Mouse (Mus musculus) kidney, adult 18-20 months (tissue): ENCODE measurements at regions not wholly inside any gene's neighbourhood (a gene's known extent, or its start where the extent isn't known, plus 50 kb on each side); places are given as distances from the start of the nearest gene placed in this dataset.
A peak's percentile ranks its signal among the peaks of the same experiment; 100 is the strongest.

Experiments used
- DNase-seq: peaks from one replicate; pipeline ENCODE4 v3.0.0; 2021

DNA sequence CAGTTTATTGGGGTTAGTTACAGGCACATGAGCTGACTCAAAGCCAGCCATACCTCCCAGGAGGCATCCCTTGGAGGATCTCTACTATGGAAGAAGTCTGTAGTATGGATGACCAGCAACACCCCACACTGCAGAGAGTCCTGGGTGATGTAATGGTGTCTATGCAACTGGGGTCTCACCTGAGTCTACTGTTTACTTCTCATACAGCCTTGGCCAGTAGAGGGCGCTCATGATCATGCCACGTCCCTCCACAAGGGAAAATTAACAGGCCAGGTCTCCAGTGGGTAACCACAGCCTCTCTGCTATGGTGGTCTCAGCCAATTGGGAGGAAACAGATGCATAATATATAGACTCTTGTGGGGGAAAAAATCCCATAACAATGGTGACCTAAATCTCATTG, 111.7 kb downstream of the Cdh26 start:
- peak; percentile 47 for DNase-seq

- no peak for DNase-seq
Measured at GRCm38 (mm10) chr2:178544411-178544810, 114.1 kb downstream of the Cdh26 start.

GRCm38 (mm10) chr2:178545601-178546352, 115.4 kb downstream of the Cdh26 start:
- DNase-seq = no peak

DNA sequence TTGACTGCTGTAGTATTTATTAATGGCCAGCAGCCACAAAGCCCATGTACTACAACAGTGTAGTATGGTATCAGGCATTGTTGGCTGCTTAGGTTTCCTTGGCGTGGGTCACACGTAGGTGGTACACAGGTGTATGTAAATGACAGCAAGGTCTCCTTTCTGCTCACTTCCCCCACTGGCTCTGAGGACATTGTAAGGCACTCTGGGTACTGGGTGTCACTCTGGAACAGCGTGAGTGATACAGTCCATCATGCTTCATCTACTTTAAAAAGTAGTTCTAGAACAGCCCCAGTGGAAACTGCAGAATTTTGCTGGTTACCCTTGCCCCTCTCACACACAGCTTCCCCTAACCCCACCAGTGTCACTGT, 116.0 kb downstream of the Cdh26 start:
- DNase-seq = no peak

DNA sequence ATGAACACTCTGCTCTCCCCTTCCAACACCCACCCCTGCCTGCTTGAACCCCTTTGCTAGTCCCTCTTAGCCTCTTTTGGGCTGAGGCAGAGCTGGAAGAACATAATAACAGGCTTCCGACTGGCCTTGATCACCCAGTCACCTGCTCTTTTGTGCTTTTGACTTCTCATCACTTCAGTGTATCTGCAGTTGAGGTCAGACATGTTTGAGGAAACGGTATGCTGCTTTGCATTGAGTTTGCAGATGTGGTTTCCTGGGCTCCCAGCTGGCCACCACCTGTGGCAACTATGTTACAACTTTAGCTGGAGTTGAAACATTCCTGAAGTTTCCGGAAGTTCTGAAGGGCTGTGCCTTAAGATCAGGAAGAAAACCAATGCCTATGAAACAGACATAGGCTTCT, 116.6 kb downstream of the Cdh26 start:
- DNase-seq = no peak

GRCm38 (mm10) chr2:178548937-178549336, 118.6 kb downstream of the Cdh26 start:
- DNase-seq = no peak

GRCm38 (mm10) chr2:178553736-178554135, 123.4 kb downstream of the Cdh26 start:
- no peak for DNase-seq

DNA sequence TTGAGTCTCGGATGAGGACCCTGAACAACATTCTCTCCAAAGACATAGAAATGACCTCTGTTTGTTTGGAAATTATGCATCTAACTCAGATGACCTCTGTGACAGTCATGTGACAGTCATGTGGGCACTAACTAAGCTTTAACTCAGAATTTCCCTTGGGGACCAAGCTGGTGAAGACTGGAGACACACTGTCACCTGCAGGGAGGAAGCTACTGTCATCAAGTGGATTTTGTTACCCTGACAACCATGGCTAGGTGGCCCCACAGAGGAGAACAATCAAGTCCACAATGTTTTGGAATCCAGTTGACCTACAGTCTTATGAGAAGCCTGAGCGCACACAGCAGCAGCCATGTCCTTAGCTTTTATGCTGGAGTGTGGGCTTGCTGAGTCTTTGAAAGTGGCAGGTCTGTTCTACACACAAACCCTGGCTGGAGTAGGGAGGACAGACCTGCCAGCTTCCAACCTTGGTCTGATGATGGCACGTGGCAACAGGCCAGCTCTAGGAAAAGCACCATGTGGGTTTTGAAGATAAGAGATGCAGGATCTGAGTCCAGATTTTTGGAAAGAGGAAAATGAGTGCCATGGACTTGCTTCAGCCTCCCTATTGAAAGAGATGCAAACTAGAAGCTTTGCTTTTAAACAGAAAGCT, 125.5 kb downstream of the Cdh26 start:
- no peak for DNase-seq

DNA sequence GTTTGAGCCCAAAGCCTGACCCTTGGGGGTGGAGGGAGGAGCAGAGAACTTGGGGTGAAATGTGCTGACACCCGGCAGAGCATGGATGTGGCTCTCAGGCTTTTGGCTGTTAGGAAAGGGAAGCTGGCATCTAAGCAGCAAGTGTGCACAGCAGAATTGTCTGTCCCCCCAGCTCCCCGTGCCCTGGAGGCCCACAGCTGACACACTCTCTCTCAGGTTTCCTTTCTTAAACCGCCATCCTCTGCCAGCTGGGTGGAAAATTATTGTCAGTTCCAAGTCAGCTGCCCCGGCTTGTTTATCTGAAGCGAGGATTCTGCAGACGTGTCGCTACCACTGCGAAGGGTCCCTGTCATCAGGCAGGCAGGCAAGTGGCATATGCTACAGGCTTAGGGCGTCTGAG, 127.6 kb downstream of the Cdh26 start:
- no peak for DNase-seq

- DNase-seq = no peak
Measured at GRCm38 (mm10) chr2:178563287-178563686, 133.0 kb downstream of the Cdh26 start.

GRCm38 (mm10) chr2:178565368-178565818, 135.1 kb downstream of the Cdh26 start:
- peak; percentile 10 for DNase-seq

GRCm38 (mm10) chr2:178567493-178567892, 137.2 kb downstream of the Cdh26 start:
- DNase-seq = no peak

GRCm38 (mm10) chr2:178572301-178572700, 142.0 kb downstream of the Cdh26 start:
- no peak for DNase-seq

DNA sequence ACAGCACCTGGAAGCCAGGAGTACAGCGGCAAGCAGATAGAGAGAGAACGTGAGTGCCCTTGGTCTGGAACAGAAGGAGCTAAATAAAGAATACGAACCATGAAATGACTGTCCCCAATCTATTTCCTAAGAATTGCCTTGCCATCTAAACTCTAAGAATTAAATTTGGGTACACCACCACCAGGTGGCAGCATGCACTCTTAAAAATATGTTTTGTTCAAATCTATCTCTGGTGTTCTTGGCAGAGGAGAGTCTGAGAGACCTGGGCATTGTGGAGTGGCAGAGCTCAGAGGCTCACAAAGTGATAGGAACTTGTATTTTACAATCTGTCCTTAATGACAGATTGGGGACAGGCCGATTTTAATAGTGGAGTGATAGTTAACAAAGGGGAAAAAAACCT, 144.5 kb downstream of the Cdh26 start:
- DNase-seq = peak; percentile 75

DNA sequence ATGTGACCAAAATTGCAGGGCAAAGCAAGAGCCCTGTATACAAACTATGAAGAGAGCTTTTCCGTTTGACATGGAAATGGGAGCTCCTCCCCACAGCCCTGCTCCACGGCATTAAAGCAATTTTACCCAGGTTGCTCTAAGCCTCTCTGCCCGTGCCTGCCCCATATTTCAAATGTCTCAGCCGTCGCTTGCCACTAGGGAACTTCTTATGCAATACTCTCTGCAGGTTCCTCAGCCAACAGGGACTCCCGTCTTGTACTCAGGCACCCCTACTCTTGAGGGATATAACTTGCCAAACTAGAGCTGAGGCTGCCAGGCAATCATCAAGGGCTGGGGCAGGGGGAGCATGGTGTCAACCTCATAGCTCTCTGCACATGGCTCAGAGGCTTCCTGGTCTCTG, 145.1 kb downstream of the Cdh26 start:
- DNase-seq = no peak

DNA sequence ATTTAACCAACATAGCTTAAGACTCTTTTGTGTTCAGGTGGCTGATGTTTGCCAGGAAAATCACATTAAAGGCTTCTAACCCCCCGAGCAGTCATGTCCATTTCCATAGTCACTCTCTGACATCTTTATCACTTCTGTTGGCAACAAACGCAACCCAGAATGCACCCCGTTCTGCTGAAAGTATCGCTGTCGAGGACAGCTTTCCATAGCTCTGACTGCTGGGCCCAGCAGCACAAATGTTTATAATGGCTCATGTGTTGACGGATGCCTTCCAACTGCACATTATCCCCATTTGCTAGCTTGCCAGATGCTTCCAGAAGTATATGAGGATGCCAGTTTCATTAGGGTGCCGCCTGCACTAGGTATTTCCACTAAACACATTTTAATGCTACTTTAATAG, 145.7 kb downstream of the Cdh26 start:
- no peak for DNase-seq

GRCm38 (mm10) chr2:178579571-178579970, 149.2 kb downstream of the Cdh26 start:
- no peak for DNase-seq

GRCm38 (mm10) chr2:178581306-178581705, 151.0 kb downstream of the Cdh26 start:
- DNase-seq = peak; percentile 21

DNA sequence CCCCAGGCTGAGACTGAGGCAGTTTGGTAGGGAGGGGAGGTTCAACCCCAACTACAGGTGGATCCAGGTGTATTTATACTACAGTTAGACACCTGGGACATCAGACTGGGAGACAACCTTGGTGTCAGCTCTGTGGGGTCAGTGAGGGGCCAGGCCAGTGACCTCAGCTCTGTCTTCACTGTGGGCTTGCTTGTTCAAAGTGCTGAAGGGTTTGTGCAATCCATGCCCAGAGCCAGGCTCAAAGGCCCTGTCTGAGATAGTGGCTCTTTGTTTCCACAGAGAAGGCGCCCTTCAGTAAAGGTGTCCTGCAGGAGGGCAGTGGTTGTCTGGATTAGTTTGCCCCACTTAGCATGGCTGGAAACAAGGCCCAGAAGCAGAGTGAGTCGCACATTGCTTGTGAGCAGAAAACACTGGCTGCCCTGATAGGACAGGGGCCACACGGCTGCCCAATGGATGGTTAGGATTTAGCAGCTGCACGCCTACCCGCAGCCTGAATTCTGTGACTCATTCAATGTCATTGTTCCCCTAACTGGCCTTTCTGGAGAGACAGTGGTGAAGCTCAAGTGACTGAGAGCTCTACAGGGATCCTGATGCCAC, 154.7 kb downstream of the Cdh26 start:
- DNase-seq = no peak

GRCm38 (mm10) chr2:178587134-178587636, 156.9 kb downstream of the Cdh26 start:
- DNase-seq = no peak

DNA sequence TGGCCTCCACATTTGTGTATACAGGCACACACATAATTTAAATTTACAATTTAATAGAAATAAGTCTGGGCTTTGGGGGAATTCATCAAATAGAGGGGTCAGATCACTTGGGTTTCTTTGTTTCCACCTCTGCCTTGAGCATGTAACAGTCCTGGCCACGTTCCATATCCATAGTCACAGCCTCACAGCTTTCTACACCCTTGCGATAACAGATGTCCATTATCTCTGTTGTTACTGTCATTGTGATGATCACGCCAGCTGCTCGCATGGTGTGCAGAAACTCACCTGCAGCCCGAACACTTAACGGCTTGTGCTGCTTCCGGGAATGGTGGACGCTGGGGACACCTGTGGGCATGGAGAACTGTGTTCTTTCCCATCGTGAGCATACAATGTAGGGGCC, 163.4 kb downstream of the Cdh26 start:
- DNase-seq = no peak

DNA sequence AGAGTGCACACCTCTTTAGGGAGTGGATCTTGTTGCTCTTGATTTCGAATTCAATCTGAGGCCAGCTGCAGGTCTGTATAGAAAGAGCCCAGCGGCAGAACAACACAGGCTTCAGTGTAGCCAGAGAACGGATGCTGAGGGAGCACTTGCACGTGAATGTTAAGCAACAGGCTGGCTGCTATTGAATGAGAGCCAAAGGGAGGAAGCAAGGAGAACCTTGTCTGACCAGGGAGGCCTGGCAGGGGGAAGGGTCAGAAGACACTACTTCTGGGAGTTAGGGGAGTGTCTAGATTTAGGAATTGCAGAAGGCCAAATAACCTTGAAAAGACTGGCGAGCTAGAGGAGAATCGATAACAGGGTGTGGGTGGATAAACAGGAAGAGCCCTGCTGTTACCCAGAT, 163.8 kb downstream of the Cdh26 start:
- no peak for DNase-seq

- no peak for DNase-seq
Measured at GRCm38 (mm10) chr2:178596312-178597083, 166.2 kb downstream of the Cdh26 start.
